Mouse (Mus musculus) heart, postnatal 10 days (tissue): Measurements from ENCODE around the gene Pcp4. TPM values are rescaled to one million over a fixed set of nuclear protein-coding genes. Genes with fewer than 3 reads are reported as not detected.

Experiments used
- DNase-seq, 2 experiments: peaks; one replicate each; pipeline ENCODE4 v3.0.0; 2021
- intact Hi-C: fragments of 180-260 bp; cut with DNase I; formaldehyde crosslinking; loops from one replicate; pipeline ENCODE4 v1.15.1; 2025
- total RNA-seq, 2 experiments: library from RNA; stranded (reverse); gene quantifications; 2 replicates each; pipeline ENCODE4 v1.2.3; 2021

Pcp4 gene
- total RNA-seq, 2 experiments from 2014 or later, result 2.6 TPM

GRCm38 (mm10) chr16:96558341-96558740 is 90.9 kb downstream of the Pcp4 start:
- intact Hi-C loops, result no loop called here
- DNase-seq, result no peak

DNA sequence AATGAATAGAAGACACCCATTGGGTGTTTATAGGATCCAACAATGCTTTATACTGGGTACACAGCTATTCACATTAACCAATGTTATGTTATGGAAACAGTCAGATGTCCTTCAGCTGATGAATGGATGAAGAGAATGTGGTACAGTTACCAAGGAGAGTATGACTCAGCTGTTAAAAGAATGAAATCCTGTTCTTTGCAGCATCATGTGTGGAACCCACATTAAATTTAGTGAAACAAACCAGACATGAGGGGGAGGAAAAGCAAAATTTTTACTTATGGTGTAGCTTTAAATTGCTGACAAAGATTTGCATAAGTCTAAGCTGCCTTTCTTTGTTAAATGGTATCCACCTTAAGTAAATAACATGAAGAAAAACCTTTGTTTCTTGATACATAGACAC is 92.4 kb downstream of the Pcp4 start:
- intact Hi-C loops, result no loop called here
- DNase-seq, result no peak

DNA sequence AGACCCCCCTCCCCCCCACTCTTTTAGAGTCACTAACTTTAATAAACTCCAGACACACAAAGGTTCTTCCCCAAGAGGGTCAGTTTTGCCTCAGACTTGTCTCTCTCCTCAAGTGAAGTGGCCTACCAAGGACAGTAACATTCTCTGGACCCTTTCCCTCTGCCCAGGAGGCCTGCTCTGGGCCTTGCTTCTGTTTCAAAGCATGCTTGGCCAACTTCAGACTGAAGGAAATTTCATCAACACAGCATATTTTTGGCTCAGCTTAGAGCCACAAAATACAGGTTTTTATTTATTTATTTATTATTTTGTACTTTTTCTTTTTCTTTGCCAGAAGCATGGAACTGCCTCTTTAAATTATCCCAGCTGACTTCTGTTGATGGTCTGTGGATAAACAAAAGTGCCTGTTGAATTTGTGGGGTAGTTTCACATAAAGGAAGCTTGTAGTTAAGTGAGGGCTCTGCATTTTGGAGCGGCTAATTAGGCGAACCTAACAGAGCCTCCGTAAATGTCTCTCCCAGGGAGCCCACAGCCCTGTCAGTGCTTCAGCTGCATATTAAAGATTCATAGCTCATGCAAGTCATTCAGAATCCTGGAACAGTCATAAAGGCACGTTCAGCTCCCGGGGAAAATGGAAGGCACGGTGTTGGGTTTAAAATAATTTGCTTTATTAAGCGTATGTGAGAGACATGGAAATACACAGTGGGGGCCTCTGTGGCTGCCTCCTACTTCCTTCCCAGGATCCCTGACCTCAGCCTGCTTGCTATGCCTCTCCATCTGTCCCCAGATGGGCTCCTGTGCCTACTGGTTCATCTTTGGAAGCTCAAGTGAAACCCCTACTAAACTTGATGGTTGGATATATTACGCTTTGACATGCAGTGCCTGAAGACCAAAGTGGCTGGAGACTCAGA is 96.2 kb downstream of the Pcp4 start:
- no peak for DNase-seq
- intact Hi-C loops, result no loop called here

GRCm38 (mm10) chr16:96567428-96567827 is 100.0 kb downstream of the Pcp4 start:
- intact Hi-C loops, result no loop called here
- no peak for DNase-seq

Other genes with a start within 250 kb of the Pcp4 start
- not detected for gene B3galt5, start 231.8 kb upstream of the Pcp4 start, total RNA-seq
- not detected for gene Itgb2l, start 24.0 kb upstream of the Pcp4 start, total RNA-seq